Mouse (Mus musculus) kidney, adult 9 months (tissue): Measurements from ENCODE around the gene Olfr1291-ps1.

Experiments used
- DNase-seq: peaks from one replicate; pipeline ENCODE4 v3.0.0; 2022

Olfr1291-ps1 gene

DNA sequence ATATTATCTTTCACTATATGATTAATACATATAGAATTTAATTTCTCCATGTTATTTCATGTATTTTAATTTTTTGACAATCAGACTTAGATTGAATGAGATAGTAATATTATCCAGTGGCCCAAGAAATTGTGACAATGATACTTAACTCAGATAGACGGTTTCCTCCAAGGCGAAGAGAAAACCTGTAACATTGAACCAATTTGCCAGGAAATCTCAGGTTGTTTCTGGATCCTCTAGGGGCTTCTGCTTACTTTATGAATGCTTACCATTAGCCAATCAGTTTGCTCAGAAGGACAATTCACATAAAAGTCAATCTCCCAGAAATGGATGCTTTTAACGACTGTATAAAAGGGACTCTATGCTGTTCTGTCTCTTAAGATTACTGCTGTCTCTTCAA lies at the start of gene Olfr1291-ps1:
Olfr1291-ps1 (plus strand) TSS at position 301 of the 400 bp plus-strand sequence.
- DNase-seq, result no peak

DNA sequence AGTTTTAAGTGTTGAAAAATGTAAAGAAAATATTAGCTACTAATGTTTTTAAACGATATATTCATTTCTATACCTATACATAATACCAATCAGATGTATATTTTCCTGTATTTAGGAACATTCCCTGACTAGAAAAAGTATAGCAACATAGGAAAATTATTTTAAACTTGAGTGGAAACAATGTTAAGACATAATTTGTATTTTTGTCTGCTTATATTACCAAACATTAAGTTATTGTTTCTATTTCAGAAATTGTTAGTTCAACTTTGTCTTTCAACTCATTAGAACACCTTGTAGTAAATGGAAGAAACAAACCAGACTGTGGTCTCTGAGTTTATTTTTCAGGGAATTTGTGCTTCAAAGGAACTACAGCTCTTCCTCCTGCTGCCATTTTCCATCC lies 48.1 kb upstream of the Olfr1291-ps1 start, which contains the start of gene Olfr1287:
Olfr1287 (plus strand) TSS at position 301 of the 400 bp plus-strand sequence.
- no peak for DNase-seq

DNA sequence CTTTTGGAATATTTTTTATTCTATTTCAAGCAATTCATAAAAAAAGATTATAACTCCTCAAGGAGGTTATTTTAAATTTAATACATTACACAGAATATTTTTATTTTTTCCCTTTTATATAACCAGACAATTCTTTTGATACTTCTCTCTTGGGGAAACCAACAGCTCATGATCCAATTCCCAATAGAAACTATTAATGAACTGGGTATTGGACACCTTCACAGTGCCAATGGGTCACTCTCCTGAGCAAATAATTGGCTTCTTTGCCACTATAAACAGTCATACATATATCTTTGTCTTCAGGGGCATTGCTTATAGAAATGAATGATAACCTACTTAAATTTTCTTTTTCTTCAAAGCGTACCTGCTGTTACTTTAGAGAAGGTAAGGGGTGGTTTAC lies 23.2 kb upstream of the Olfr1291-ps1 start, which contains the start of gene Olfr1288:
Olfr1288 (plus strand) TSS at position 301 of the 400 bp plus-strand sequence.
- no peak for DNase-seq

DNA sequence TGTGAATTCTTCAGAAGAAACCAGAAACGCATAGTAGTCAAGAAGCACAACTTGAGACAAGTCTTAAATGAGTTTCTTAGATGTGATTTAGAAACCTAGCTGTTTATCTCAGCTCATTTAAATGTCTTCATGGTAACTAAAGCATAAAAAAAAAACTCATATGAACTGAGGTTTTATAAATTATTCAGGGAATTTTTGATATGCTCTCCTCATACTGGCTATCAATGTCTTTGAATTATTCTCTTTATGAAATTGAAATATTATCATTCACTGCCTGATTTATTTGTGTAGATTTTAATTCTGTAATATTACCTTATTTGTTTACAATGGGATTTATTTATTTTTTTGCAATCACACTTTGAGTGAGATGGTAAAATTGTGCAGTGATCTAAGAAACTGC lies 16.5 kb upstream of the Olfr1291-ps1 start, which contains the start of gene Olfr1289:
Olfr1289 (plus strand) TSS at position 301 of the 400 bp plus-strand sequence.
- DNase-seq, result no peak

- no peak for DNase-seq
Observed at GRCm38 (mm10) chr2:111493729-111494128, 3.3 kb upstream of the Olfr1291-ps1 start, which contains the start of gene Olfr1290. Olfr1290 (minus strand) TSS chr2:111493829.

DNA sequence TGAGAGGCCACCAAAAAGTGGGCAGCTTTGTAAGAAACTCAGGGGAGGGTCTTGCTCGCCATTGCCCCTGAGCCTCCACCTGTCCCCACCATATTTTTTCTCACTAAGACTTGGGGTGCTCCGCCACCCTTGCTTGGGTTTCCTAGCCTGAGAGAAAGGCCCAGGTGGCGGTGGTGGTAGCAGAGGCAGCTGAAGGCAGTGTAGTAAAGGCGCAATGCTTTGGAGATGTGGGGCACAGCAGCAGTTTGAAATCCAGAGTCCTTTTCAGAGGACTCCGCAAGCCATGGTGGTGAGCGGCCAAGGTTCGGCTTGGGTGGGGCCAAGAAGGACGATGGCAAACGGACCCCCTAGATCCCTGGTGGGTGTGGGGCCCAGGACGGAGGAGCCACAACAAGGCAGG lies 20.5 kb downstream of the Olfr1291-ps1 start:
- no peak for DNase-seq

- no peak for DNase-seq
Observed at GRCm38 (mm10) chr2:111524903-111525302, 27.9 kb downstream of the Olfr1291-ps1 start, which contains the start of gene Olfr1293-ps. Olfr1293-ps (plus strand) TSS chr2:111525203.

DNA sequence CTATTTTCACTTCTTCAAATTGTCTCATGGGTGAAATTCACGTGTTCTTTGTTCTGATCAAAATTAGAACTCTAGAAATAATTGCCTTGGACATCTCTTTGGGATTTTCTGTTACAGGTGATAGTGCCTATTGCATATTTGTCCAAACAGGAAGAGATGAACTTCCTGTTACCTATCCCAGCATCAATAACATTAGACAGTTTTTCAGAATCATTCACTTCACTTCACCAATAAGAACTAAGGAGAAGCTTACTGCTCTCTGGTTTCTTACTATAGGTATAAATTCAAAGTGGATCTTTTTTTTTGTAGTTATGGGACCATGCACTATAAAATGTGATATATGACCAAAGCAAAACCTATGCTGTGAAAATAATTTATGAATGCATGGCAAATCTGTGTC lies 43.2 kb downstream of the Olfr1291-ps1 start, which contains the start of gene Olfr1294:
Olfr1294 (minus strand) TSS at position 101 of the 400 bp plus-strand sequence.
- no peak for DNase-seq
